Mouse (Mus musculus) thymus, adult 2 months (tissue): ENCODE measurements around the gene Atf2.

ENCODE experiments used
- CTCF ChIP-seq: fragments of 200-500 bp; IDR thresholded peaks from 2 replicates; pipeline ENCODE4 v1.5.1; 2012; ENCODE audit warnings: mild to moderate bottlenecking, control low read depth, low read length, moderate library complexity, borderline replicate concordance; ENCODE audit not compliant: control insufficient read depth, poor library complexity, insufficient read depth; ENCODE audit errors: extremely low read depth
- POLR2A ChIP-seq: fragments of 200-500 bp; IDR thresholded peaks from 2 replicates; pipeline ENCODE4 v1.6.1; 2012; ENCODE audit warnings: mild to moderate bottlenecking, low read length, control low read depth, moderate library complexity; ENCODE audit not compliant: control insufficient read depth, poor library complexity, insufficient read depth; ENCODE audit errors: extremely low read depth

DNA sequence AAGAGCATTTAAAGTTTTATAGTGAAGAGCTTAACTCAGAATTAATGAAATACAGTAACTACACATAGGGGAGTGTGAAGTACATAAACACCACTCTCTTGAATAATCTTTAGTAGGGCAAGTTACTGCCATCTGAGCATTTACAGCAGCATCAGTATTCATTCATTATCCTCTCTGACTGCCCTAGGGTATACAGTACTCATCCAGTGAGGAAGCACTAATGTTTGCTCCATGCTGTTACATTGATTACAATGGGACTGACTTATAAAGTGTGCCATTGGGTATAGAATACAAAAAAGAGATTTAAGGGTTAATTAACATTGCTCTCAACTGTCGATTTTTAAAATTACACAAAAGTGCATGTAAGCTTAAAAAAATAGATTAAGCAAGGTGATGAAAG, 59.2 kb downstream of the Atf2 start:
- TF ChIP-seq CTCF: no peak
- TF ChIP-seq POLR2A: no peak
